Mouse (Mus musculus): ENCODE results near the gene Cyp3a11.

DNA sequence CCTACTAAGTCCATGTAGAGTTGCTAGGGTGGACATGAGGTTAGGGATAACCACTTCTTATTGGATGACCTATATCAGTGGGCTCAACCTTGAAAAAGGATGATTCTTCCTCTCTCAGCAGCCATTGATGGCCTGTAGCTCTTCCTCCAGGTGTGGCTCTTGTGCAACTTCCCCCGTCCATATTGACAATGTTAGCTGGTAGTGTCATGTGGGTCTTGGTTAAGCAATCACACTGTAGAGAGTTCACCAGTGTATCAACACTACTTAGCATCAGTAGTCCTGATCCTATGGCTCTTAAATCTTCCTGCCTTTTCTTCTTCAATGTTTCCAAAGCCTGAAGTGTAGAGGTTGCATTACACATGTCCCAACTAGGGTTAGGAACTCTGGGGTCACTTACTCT, 24.8 kb upstream of the Cyp3a11 start:
- no peak for TF ChIP-seq EP300 (IDR thresholded peaks at IDR 0.05; ENCODE audit: insufficient read depth, low read depth, low read length)
- no peak for TF ChIP-seq CTCF (IDR thresholded peaks at IDR 0.05; ENCODE audit: low read depth, low read length)
